In the genomic region with DNA sequence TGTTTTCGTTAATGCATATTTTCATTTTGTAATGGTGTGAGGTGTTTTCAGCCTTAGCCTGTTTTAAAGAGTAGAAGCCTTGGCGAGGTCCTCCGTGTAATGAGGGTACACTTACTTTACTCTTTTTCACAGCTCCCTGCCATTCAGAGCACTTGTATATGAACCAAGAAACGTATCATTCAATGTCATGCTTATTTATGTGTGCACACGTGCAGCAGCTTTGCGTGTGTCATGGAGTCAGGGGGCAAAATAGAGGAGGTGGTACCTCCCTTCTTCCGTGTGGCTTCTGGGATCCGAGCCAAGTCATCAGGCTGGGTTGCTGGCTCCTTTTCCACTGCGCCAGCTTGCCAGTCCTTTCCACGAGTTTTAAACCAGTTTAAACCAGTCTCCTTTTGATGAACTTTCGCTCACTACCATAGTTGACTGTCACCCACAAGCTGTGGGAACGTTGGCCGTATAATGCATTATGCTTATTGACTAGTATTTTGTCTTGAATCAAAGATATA, we compare ENCODE assay signal across 8 mouse cellular contexts. TPM values are rescaled to one million over a fixed set of nuclear protein-coding genes. Genes with fewer than 3 reads are reported as not detected.
A peak's percentile ranks its signal among the peaks of the same experiment; 100 is the strongest.
DNase-seq lines count a peak whose midpoint lies in the region; ATAC-seq and TF ChIP-seq lines count a peak whose summit lies in the region.
"Not testable (repeated sequence)": the region's sequence is repeated elsewhere in the genome, so short reads cannot be mapped to it uniquely, and the experiment has no call there.

No protein-coding gene starts in this region.

- not testable (repeated sequence) for H3K36me3 ChIP-seq in CH12.LX (replicated peaks in 1 of 2; ENCODE audit: control insufficient read depth in 1 of 2, insufficient read depth in 1 of 2, low read length in 1 of 2); forebrain, postnatal 0 days (ENCODE audit: insufficient read depth); midbrain, embryonic 14.5 days (ENCODE audit: control insufficient read depth, insufficient read depth, low read length); thymus, adult 2 months (ENCODE audit: control insufficient read depth, insufficient read depth, low read length)

- in situ Hi-C loops in CH12.LX (cut with MboI; ENCODE audit: low pct_ligation_motif_present, low pct_unique_long_range_greater_than_20kb, low sequenced_read_pairs): not testable (repeated sequence)

- WGBS in forebrain, postnatal 0 days: 67% methylated on average over 13 of the region's 13 CpGs
- 84% methylated on average over 13 of the region's 13 CpGs for WGBS in midbrain, embryonic 14.5 days
- WGBS in thymus, adult 2 months: 48% methylated on average over 13 of the region's 13 CpGs

- DNase-seq in CH12.LX (ENCODE audit: extremely low read depth): not testable (repeated sequence)
- peak; percentile 73 for DNase-seq in brain, embryonic 14.5 days (ENCODE audit: low read depth)
- peak; percentile 48 for DNase-seq in forebrain, postnatal 0 days
- peak; percentile 16 for DNase-seq in heart, postnatal 4 days
- DNase-seq in kidney, postnatal 36 days: peak; percentile 11 to 36
- peak; percentile 6 to 9 for DNase-seq in left cerebral cortex, postnatal 14 days (ENCODE audit: low spot score in 2 of 2)
- DNase-seq in midbrain, embryonic 14.5 days: peak; percentile 5
- peak; percentile 26 for DNase-seq in thymus, adult 2 months

- H3K4me2 ChIP-seq in CH12.LX (ENCODE audit: insufficient read depth, low read depth, poor library complexity, severe bottlenecking): peak overlapping the region; percentile 22
- not testable (repeated sequence) for H3K4me2 ChIP-seq in forebrain, postnatal 0 days (ENCODE audit: low read depth); midbrain, embryonic 14.5 days (ENCODE audit: low read length)

- dilution Hi-C loops in CH12.LX (cut with MboI; ENCODE audit: extremely low pct_ligation_motif_present, extremely low pct_unique_long_range_greater_than_20kb, low sequenced_read_pairs): not testable (repeated sequence)

- not testable (repeated sequence) for H3K27me3 ChIP-seq in CH12.LX (replicated peaks); forebrain, postnatal 0 days (ENCODE audit: insufficient read depth, low read length); midbrain, embryonic 14.5 days (ENCODE audit: control insufficient read depth, insufficient read depth, low read length); thymus, adult 2 months (ENCODE audit: control insufficient read depth, insufficient read depth, low read length)

- not testable (repeated sequence) for TF ChIP-seq CTCF in CH12.LX (conservative IDR thresholded peaks at IDR 0.05 in 1 of 2, IDR thresholded peaks at IDR 0.05 in 1 of 2; ENCODE audit: low read depth in 2 of 2, low read length in 2 of 2); brain, embryonic 14.5 days (IDR thresholded peaks at IDR 0.05; ENCODE audit: borderline replicate concordance, extremely low read depth, insufficient read depth, insufficient read length); forebrain, postnatal 0 days (IDR thresholded peaks at IDR 0.05; ENCODE audit: low read depth); thymus, adult 2 months (IDR thresholded peaks at IDR 0.05; ENCODE audit: borderline replicate concordance, control insufficient read depth, extremely low read depth, insufficient read depth, low read length, poor library complexity)

- not testable (repeated sequence) for ATAC-seq in forebrain, postnatal 0 days; midbrain, embryonic 14.5 days (ENCODE audit: low FRiP score, low TSS enrichment)

- H3K9me3 ChIP-seq in CH12.LX (replicated peaks; ENCODE audit: low read length); forebrain, postnatal 0 days (ENCODE audit: low read length); midbrain, embryonic 14.5 days (ENCODE audit: control insufficient read depth, low read length): not testable (repeated sequence)

- not testable (repeated sequence) for TF ChIP-seq RAD21 in CH12.LX (IDR thresholded peaks at IDR 0.05; ENCODE audit: low read depth, low read length)

- intact Hi-C loops in left cerebral cortex, postnatal 14 days (cut with DNase I): not testable (repeated sequence)

- peaks cover 2 to 15% of the 10 kb centered on the region in 2 experiments; a peak in 3 of 4 replicates for H3K4me1 ChIP-seq in CH12.LX (ENCODE audit: control insufficient read depth in 1 of 2, insufficient read depth in 2 of 2)
- H3K4me1 ChIP-seq in forebrain, postnatal 0 days (ENCODE audit: insufficient read depth); midbrain, embryonic 14.5 days (ENCODE audit: control insufficient read depth, insufficient read depth, low read length); thymus, adult 2 months (replicated peaks; ENCODE audit: control insufficient read depth, insufficient read depth, low read length): not testable (repeated sequence)

- H3K27ac ChIP-seq in CH12.LX (ENCODE audit: insufficient read depth, low read depth); forebrain, postnatal 0 days (ENCODE audit: low read depth, low read length); midbrain, embryonic 14.5 days (replicated peaks; ENCODE audit: low read depth, low read length): not testable (repeated sequence)
- peak overlapping the region; percentile 51; the same call in 1 of the 2 replicates for H3K27ac ChIP-seq in thymus, adult 2 months (ENCODE audit: control insufficient read depth, insufficient read depth, low read length)

- 0 out of 2 replicates have a peak overlapping the region, but pooled peaks have one; percentile 0 for H3K9ac ChIP-seq in CH12.LX (ENCODE audit: insufficient read depth, low read depth)
- H3K9ac ChIP-seq in forebrain, postnatal 0 days; midbrain, embryonic 14.5 days (replicated peaks; ENCODE audit: low read length): not testable (repeated sequence)

- H3K4me3 ChIP-seq in CH12.LX (replicated peaks in 1 of 3; ENCODE audit: low read depth in 2 of 3, low read length in 2 of 3, poor library complexity in 1 of 3): peak overlapping the region; percentile 20 to 60 (median 23)
- not testable (repeated sequence) for H3K4me3 ChIP-seq in forebrain, postnatal 0 days (ENCODE audit: low read depth, low read length); midbrain, embryonic 14.5 days (replicated peaks; ENCODE audit: low read depth, low read length)
- H3K4me3 ChIP-seq in thymus, adult 2 months (ENCODE audit: control insufficient read depth, insufficient read depth, low read length): peak overlapping the region; percentile 33

- not testable (repeated sequence) for TF ChIP-seq EP300 in CH12.LX (IDR thresholded peaks at IDR 0.05; ENCODE audit: low read length)

- not testable (repeated sequence) for H3K79me2 ChIP-seq in CH12.LX (replicated peaks; ENCODE audit: control insufficient read depth, extremely low read depth, insufficient read depth, poor library complexity, severe bottlenecking)

- not testable (repeated sequence) for TF ChIP-seq POLR2A in CH12.LX (IDR thresholded peaks at IDR 0.05; ENCODE audit: low read depth, low read length); brain, embryonic 14.5 days (IDR thresholded peaks at IDR 0.05; ENCODE audit: borderline replicate concordance, extremely low read depth, insufficient read depth, insufficient read length, poor library complexity, severe bottlenecking); thymus, adult 2 months (IDR thresholded peaks at IDR 0.05; ENCODE audit: control insufficient read depth, extremely low read depth, insufficient read depth, low read length, poor library complexity)

TF ChIP-seq in CH12.LX, 34 proteins besides CTCF, POLR2A, EP300 and RAD21:
- TF ChIP-seq BHLHE40 (IDR thresholded peaks at IDR 0.05; ENCODE audit: low read depth, low read length): peak; percentile 66

RNA-seq across cellular contexts. Expression of gene Sp100, which starts 2.0 kb away (rescaled TPM):
- 21.1 and 24.7 TPM in 2 replicates for total RNA-seq in CH12.LX (2012; rRNA removed)
- total RNA-seq in CH12.LX (2014; rRNA removed): 64.6 and 74.0 TPM in 2 replicates
- polyA plus RNA-seq in CH12.LX (2012; ENCODE audit: insufficient read length, low read depth): 54.1 and 59.5 TPM in 2 replicates
- polyA plus RNA-seq in brain, embryonic 14.5 days (2012; rRNA removed): 0.11 and 0.52 TPM in 2 replicates
- 0.46 and 0.95 TPM in 2 replicates for total RNA-seq in forebrain, postnatal 0 days (2014; rRNA removed)
- polyA plus RNA-seq in forebrain, postnatal 0 days (2015; fragmentation: Nextera tagmentation; extraction: Ambion mirVana): 0.74 and 1.1 TPM in 2 replicates
- total RNA-seq in heart, postnatal 4 days (2021): 1 to 10 TPM; 3.7 to 3.9 TPM
- under 1 TPM; 0.38 to 0.62 TPM for total RNA-seq in left cerebral cortex, postnatal 14 days (2021)
- 1.9 TPM in 1 of 2 replicates, not detected in the other for polyA plus RNA-seq in midbrain, embryonic 14.5 days (2014; fragmentation: Nextera tagmentation; extraction: Ambion mirVana)
- 60.6 and 68.0 TPM in 2 replicates for polyA plus RNA-seq in thymus, adult 2 months (2012; rRNA removed)

RNA-seq across cellular contexts. Expression of gene Sp140, which starts 51.6 kb away (rescaled TPM):
- total RNA-seq in CH12.LX (2012; rRNA removed): 116 and 127 TPM in 2 replicates
- total RNA-seq in CH12.LX (2014; rRNA removed): 197 and 211 TPM in 2 replicates
- polyA plus RNA-seq in CH12.LX (2012; ENCODE audit: insufficient read length, low read depth): 241 and 256 TPM in 2 replicates
- polyA plus RNA-seq in brain, embryonic 14.5 days (2012; rRNA removed): 0.16 and 0.48 TPM in 2 replicates
- total RNA-seq in forebrain, postnatal 0 days (2014; rRNA removed): 1.1 and 2.0 TPM in 2 replicates
- polyA plus RNA-seq in forebrain, postnatal 0 days (2015; fragmentation: Nextera tagmentation; extraction: Ambion mirVana): 0.25 and 0.74 TPM in 2 replicates
- 1 to 10 TPM in 1 of 2 experiments, under 1 TPM in 1; 0.88 to 2.1 TPM for total RNA-seq in heart, postnatal 4 days (2021)
- under 1 TPM; 0.32 to 0.97 TPM for total RNA-seq in left cerebral cortex, postnatal 14 days (2021)
- polyA plus RNA-seq in midbrain, embryonic 14.5 days (2014; fragmentation: Nextera tagmentation; extraction: Ambion mirVana): 1.3 TPM in 1 of 2 replicates, not detected in the other
- 19.8 and 27.1 TPM in 2 replicates for polyA plus RNA-seq in thymus, adult 2 months (2012; rRNA removed)

RNA-seq across cellular contexts. Expression of gene Sp110, which starts 53.2 kb away (rescaled TPM):
- total RNA-seq in CH12.LX (2012; rRNA removed) (61.7 and 62.8 TPM in 2 replicates), CH12.LX (2014; rRNA removed) (72.0 and 77.8 TPM in 2 replicates)
- 169 and 175 TPM in 2 replicates for polyA plus RNA-seq in CH12.LX (2012; ENCODE audit: insufficient read length, low read depth)
- 0.35 and 0.67 TPM in 2 replicates for polyA plus RNA-seq in brain, embryonic 14.5 days (2012; rRNA removed)
- total RNA-seq in forebrain, postnatal 0 days (2014; rRNA removed): 1.3 TPM in 2 replicates
- 0.44 and 0.94 TPM in 2 replicates for polyA plus RNA-seq in forebrain, postnatal 0 days (2015; fragmentation: Nextera tagmentation; extraction: Ambion mirVana)
- total RNA-seq in heart, postnatal 4 days (2021): 1 to 10 TPM; 1.8 to 3.2 TPM
- total RNA-seq in left cerebral cortex, postnatal 14 days (2021): under 1 TPM; 0.64 to 0.66 TPM
- polyA plus RNA-seq in midbrain, embryonic 14.5 days (2014; fragmentation: Nextera tagmentation; extraction: Ambion mirVana): 2.2 TPM in 1 of 2 replicates, not detected in the other
- 109 and 125 TPM in 2 replicates for polyA plus RNA-seq in thymus, adult 2 months (2012; rRNA removed)

Comparison
In these comparisons a context has a peak if more than half of its experiments do, and no peak if none do; other contexts are left out.
1. RNA of gene Sp100, which starts 2.0 kb away (polyA plus RNA-seq): 60.6 to 68.0 TPM in thymus, adult 2 months and 54.1 to 59.5 TPM in CH12.LX; 1.9 TPM in midbrain, embryonic 14.5 days, 0.74 to 1.1 TPM in forebrain, postnatal 0 days and 0.11 to 0.52 TPM in brain, embryonic 14.5 days; every median in the first group is over 10 times any median in the second.
2. RNA of gene Sp110, which starts 53.2 kb away (polyA plus RNA-seq): 169 to 175 TPM in CH12.LX and 109 to 125 TPM in thymus, adult 2 months; 2.2 TPM in midbrain, embryonic 14.5 days, 0.44 to 0.94 TPM in forebrain, postnatal 0 days and 0.35 to 0.67 TPM in brain, embryonic 14.5 days; every median in the first group is over 10 times any median in the second.